Mouse (Mus musculus) central nervous system, embryonic 18 days (tissue): ENCODE results near the gene Zbtb8os. TPM values are rescaled to one million over a fixed set of nuclear protein-coding genes. Genes with fewer than 3 reads are reported as not detected.

Source experiments
- polyA plus RNA-seq: library from polyadenylated mRNA; depleted of rRNA; stranded (reverse); fragments of >200 nt; gene quantifications from 2 replicates; pipeline ENCODE4 v1.2.3, GENCODE M21; 2012; rRNA removed

Zbtb8os gene
- polyA plus RNA-seq, result 18.9 and 20.1 TPM in 2 replicates

GRCm38 (mm10) chr4:129335216-129336074, at the start of gene Zbtb8os, which contains the start of gene Rbbp4:
Gene Zbtb8os, plus strand, starts transcription at chr4:129335695.
Gene Rbbp4, minus strand, starts transcription at chr4:129335370.

GRCm38 (mm10) chr4:129287472-129287981, 48.0 kb upstream of the Zbtb8os start, which contains the start of gene Sync:
Gene Sync, plus strand, starts transcription at chr4:129287617.

GRCm38 (mm10) chr4:129377601-129378390, 42.3 kb downstream of the Zbtb8os start, which contains the start of gene Zbtb8a:
Gene Zbtb8a, minus strand, starts transcription at chr4:129378116.

Other genes with a start within 250 kb of the Zbtb8os start
- 0.20 and 0.70 TPM in 2 replicates for gene Tmem54, start 230.1 kb upstream of the Zbtb8os start, polyA plus RNA-seq
- gene Hpca, start 213.7 kb upstream of the Zbtb8os start, polyA plus RNA-seq, result 140 and 145 TPM in 2 replicates
- 9.8 and 12.3 TPM in 2 replicates for gene Fndc5, start 198.7 kb upstream of the Zbtb8os start, polyA plus RNA-seq
- 36.1 and 36.6 TPM in 2 replicates for gene S100pbp, start 146.0 kb upstream of the Zbtb8os start, polyA plus RNA-seq
- gene Yars, start 145.9 kb upstream of the Zbtb8os start, polyA plus RNA-seq, result 76.6 and 79.1 TPM in 2 replicates
- gene C77080, start 74.3 kb upstream of the Zbtb8os start, polyA plus RNA-seq, result 9.1 and 9.4 TPM in 2 replicates
- gene Sync, start 48.1 kb upstream of the Zbtb8os start, polyA plus RNA-seq, result 0.74 and 1.4 TPM in 2 replicates
- gene Rbbp4, start 325 bp upstream of the Zbtb8os start, polyA plus RNA-seq, result 104 and 107 TPM in 2 replicates
- 19.4 and 19.8 TPM in 2 replicates for gene Zbtb8a, start 42.4 kb downstream of the Zbtb8os start, polyA plus RNA-seq
- gene Zbtb8b, start 105.2 kb downstream of the Zbtb8os start, polyA plus RNA-seq, result 6.8 and 6.9 TPM in 2 replicates
- 16.2 and 21.8 TPM in 2 replicates for gene Bsdc1, start 125.9 kb downstream of the Zbtb8os start, polyA plus RNA-seq
- gene Tssk3, start 155.3 kb downstream of the Zbtb8os start, polyA plus RNA-seq, result 0.41 and 0.62 TPM in 2 replicates
- gene Fam229a, start 155.5 kb downstream of the Zbtb8os start, polyA plus RNA-seq, result 0.74 and 0.80 TPM in 2 replicates
- gene Marcksl1, start 177.9 kb downstream of the Zbtb8os start, polyA plus RNA-seq, result 1,413 and 1,583 TPM in 2 replicates
- gene Hdac1, start 207.0 kb downstream of the Zbtb8os start, polyA plus RNA-seq, result 93.2 and 95.2 TPM in 2 replicates
- 14.9 and 16.0 TPM in 2 replicates for gene Lck, start 237.9 kb downstream of the Zbtb8os start, polyA plus RNA-seq
- gene Fam167b, start 242.9 kb downstream of the Zbtb8os start, polyA plus RNA-seq, result 0.43 and 0.70 TPM in 2 replicates